Mouse (Mus musculus) lung, embryonic 14.5 days (tissue): ENCODE data around the gene Gm21409. TPM values are rescaled to one million over a fixed set of nuclear protein-coding genes. Genes with fewer than 3 reads are reported as not detected.
"Not testable (repeated sequence)": the region's sequence is repeated elsewhere in the genome, so short reads cannot be mapped to it uniquely, and the experiment has no call there.

Experiments
- ATAC-seq: fragments of 200-750 bp; cut with Nextera tagmentation; 2 replicates; pipeline ENCODE4 v1.8.0; 2017; ENCODE audit warnings: mild to moderate bottlenecking, moderate TSS enrichment, moderate library complexity; ENCODE audit not compliant: insufficient read depth
- DNase-seq: peaks from one replicate; pipeline ENCODE4 v3.0.0-alpha.2; 2015
- H3K27ac ChIP-seq: fragments of 300-500 bp; sonication (generic); 2 replicates; pipeline ENCODE4 v1.5.1; 2014; ENCODE audit warnings: low read depth, mild to moderate bottlenecking, moderate library complexity
- H3K27me3 ChIP-seq: fragments of 300-500 bp; sonication (generic); 2 replicates; pipeline ENCODE4 v1.6.1; 2014; ENCODE audit warnings: low read length, control low read depth; ENCODE audit not compliant: insufficient read depth
- H3K36me3 ChIP-seq: fragments of 300-500 bp; sonication (generic); 2 replicates; pipeline ENCODE4 v1.6.1; 2014; ENCODE audit warnings: control low read depth; ENCODE audit not compliant: insufficient read depth
- H3K4me1 ChIP-seq: fragments of 300-500 bp; sonication (generic); 2 replicates; pipeline ENCODE4 v1.6.1; 2014; ENCODE audit warnings: antibody characterized with exemption, control low read depth; ENCODE audit not compliant: insufficient read depth
- H3K4me2 ChIP-seq: fragments of 300-500 bp; sonication (generic); 2 replicates; pipeline ENCODE4 v1.6.1; 2014; ENCODE audit warnings: mild to moderate bottlenecking
- H3K4me3 ChIP-seq: fragments of 300-500 bp; sonication (generic); 2 replicates; pipeline ENCODE4 v1.5.1; 2014; ENCODE audit warnings: low read depth, low read length
- H3K9ac ChIP-seq: fragments of 300-500 bp; sonication (generic); 2 replicates; pipeline ENCODE4 v1.6.1; 2014
- H3K9me3 ChIP-seq: fragments of 300-500 bp; sonication (generic); 2 replicates; pipeline ENCODE4 v1.6.1; 2016; ENCODE audit warnings: low read depth, low read length, control low read depth
- WGBS: fragments of 180-500 bp; shearing (Covaris S2); extraction: QIAGEN DNeasy Blood & Tissue Kit; methylation state at CpG from one replicate; pipeline ENCODE4 v1.1.7; 2014; 5-methylcytosine and 5-hydroxymethylcytosine counted together
- polyA plus RNA-seq: library from polyadenylated mRNA; unstranded; fragments of >200 nt; fragmentation: Nextera tagmentation; extraction: Ambion mirVana; gene quantifications from 2 replicates; pipeline ENCODE4 v1.2.1, GENCODE M21; 2014

Gm21409 gene
- not detected in 2 replicates for polyA plus RNA-seq

DNA sequence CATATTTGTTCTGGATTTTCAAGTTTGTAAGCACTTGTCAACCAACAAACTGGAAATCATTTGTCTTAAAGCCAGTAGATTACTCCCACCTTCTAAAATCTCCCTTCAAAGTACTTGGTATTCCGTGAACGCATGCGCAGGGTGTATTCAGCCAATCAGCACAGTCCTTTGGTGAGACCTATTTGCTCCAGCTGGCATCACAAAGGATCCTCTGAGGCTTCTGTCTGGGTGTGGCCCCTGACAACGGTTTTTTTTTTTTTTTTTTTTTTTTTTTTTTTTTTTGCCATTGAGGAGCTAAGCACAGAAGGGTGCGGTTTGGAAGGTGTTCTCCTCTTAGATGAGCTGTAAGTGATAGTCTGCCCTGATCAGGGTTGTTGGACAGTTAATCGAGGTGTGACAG lies at the start of gene Gm21409:
TSS of gene Gm21409 (plus strand) at position 301 of the 400 bp plus-strand sequence.
- H3K9ac ChIP-seq, H3K9me3 ChIP-seq, H3K36me3 ChIP-seq, H3K27ac ChIP-seq, H3K4me3 ChIP-seq, ATAC-seq, DNase-seq, H3K4me1 ChIP-seq, H3K27me3 ChIP-seq, H3K4me2 ChIP-seq: not testable (repeated sequence)
- no CpG with 5 or more reads among the region's 6 CpGs for WGBS

Other genes with a start within 250 kb of the Gm21409 start
- gene Gm21394, start 181.8 kb upstream of the Gm21409 start, polyA plus RNA-seq, result not detected in 2 replicates